Mouse (Mus musculus) ES-Bruce4 (cell line): ENCODE data around the gene Uvrag.

ENCODE experiments used
- CTCF ChIP-seq: IDR thresholded peaks from one replicate; pipeline ENCODE4 v1.8.1; 2011; ENCODE audit warnings: low read depth, low read length
- EP300 ChIP-seq: IDR thresholded peaks from 2 replicates; pipeline ENCODE4 v1.6.1; 2011; ENCODE audit warnings: low read depth, low read length; ENCODE audit not compliant: insufficient read depth
- POLR2A ChIP-seq: IDR thresholded peaks from one replicate; pipeline ENCODE4 v1.8.1; 2011; ENCODE audit warnings: low read length; ENCODE audit not compliant: insufficient read depth

GRCm38 (mm10) chr7:98862994-98863393 lies 277.9 kb downstream of the Uvrag start:
- TF ChIP-seq CTCF (no peak), POLR2A (no peak), EP300 (no peak)
